Mouse (Mus musculus) kidney, adult 2 months (tissue): ENCODE data around the gene Slc2a5.

Experiments
- CTCF ChIP-seq: fragments of 200-500 bp; conservative IDR thresholded peaks from 2 replicates; pipeline ENCODE4 v1.5.1; 2011; ENCODE audit warnings: low read depth, mild to moderate bottlenecking, control low read depth, low read length, moderate library complexity, mixed read lengths; ENCODE audit not compliant: insufficient read depth, insufficient read length
- POLR2A ChIP-seq: fragments of 200-500 bp; IDR thresholded peaks from one replicate; pipeline ENCODE4 v1.6.1; 2011; ENCODE audit warnings: low read depth, low read length, control low read depth

GRCm38 (mm10) chr4:150089121-150089520 lies 30.0 kb upstream of the Slc2a5 start:
- no peak for TF ChIP-seq POLR2A
- no peak for TF ChIP-seq CTCF
